Mouse (Mus musculus): ENCODE data around the gene Rgs7bp.

Rgs7bp gene

DNA sequence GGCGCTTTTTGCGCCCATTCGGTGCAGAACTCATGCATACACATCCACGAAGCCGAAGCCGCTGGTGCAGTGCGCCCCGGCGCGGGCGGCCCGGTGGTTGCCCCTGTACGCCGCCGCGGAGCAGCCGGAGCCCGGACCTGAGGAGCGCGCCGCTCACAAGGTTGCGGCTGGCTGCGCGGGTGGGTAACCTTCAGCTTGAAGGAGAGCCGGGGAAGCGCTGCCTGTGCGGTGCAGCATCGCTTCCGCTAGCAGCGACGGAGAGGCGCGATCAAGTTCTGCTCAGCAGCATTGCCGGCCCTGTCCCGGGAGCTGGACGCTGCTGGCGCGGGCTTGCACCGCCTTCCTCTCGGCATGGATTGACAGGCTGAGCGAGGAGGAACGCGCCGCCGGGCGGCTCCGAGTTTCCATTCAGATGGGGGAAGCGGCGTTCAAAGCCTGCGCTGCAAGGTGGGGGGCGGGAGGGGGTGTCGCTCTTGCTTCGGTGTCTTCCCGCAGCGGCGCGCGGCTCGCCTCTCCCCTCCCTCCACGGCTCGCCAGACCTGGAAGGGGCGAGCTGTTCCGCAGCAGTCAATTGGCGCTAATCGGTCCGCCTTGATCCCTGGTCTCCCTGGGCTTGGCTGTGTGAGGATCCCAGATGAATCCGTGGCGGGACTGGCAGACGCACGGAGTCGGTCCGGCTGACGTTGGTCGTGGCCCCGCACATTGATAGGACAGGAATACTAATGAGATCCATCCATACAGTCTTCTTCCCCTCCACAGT lies at the start of gene Rgs7bp:
Gene Rgs7bp, minus strand, starts transcription at position 750 of the 760 bp plus-strand sequence.
- DNase-seq, result peak; percentile 84 to 87

DNA sequence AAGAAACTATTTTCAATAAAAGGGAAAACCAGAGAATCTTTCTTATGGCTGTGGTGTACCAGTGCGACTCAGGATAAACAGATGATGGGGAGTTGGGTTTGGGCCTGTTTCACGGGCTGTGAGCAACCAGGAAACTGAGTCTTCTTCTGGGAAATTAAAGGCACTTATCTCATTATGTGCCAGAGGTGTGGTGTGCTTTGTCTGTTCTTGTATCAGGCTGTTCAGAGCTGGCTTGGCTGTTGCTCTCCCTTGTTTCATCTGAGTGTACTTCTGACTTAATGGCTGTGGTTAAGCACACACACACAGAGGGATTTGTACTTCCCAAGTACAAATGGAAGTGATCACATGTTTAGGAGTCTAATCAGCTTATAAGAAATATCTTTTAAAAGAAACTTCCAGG lies 49.7 kb upstream of the Rgs7bp start:
- DNase-seq, result no peak

DNA sequence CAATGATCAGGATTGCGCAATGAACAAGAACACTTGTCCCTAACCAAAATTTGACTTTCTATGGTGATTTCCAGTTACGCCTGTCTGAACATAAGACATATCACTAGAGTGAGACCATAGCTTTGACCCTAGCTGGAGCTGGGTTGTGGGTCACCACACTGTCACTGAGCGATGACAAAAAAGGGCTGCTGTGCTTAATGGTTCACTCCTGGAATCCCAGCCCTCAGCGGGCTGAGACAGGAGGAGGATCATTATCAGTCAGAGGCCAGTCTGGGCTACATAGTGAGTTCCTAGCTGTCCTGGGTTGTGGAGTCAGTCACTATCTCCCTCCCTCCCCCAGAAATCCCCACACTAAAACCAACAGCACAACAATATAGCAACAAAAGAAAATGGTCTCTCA lies 46.0 kb upstream of the Rgs7bp start:
- DNase-seq, result no peak

DNA sequence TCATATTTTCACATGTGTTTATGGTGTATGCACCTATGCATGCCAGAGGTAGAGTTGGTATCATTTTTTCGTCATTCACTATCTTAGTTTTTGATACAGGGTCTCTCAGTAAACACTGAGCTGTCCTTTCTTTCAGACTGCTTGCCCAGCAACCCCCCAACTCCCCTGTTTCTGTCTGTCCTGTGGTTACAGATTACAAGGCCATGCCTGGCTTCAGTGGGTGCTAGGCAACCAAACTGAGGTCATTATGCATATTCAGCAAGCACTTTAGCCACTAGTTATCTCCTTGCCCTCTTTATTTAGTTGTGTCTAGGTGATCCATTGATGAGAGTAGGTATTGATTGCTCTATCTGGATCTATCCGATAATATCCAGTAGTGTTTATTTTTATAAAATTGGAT lies 41.6 kb upstream of the Rgs7bp start:
- DNase-seq, result no peak

DNA sequence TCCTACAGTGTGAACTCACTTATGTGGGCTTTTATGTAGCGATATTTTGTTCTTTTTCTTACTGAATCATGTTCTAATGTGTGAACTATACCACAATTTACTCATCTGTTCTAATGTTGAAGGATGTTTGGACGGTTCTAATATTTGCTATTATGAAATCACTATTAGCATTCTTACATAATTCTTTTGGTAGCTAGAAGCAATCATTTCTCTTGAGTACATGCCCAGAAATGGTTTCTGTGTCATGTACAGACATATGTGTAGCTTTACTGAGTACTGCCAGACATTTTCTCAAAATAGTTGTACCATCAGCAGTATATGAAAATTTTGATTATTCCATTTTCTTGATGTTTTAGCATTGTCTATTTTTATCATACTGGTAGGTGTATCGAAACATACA lies 34.5 kb upstream of the Rgs7bp start:
- DNase-seq, result no peak

DNA sequence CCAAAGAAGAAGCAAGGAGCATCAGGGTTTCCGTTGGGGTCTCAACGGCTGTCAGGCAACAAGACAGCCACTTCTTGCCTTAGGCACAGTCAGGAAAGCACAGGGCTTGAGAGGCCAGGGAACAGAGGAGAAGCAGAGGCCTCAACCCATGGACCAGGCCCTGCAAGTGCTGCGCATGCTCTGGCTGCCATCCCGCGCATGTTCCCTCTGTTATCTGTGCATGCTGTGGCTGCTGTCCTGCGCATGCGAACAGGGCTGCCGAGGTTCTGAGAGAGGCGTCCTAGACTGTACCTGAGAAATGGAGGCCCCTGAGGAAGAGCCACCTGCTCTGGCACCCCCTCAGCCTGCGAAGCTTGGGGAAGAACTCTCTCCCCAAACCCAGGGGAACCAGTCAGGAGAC lies 27.1 kb upstream of the Rgs7bp start, which contains the start of gene 4933425L06Rik:
Gene 4933425L06Rik, plus strand, starts transcription at position 261 of the 400 bp plus-strand sequence.
- no peak for DNase-seq

DNA sequence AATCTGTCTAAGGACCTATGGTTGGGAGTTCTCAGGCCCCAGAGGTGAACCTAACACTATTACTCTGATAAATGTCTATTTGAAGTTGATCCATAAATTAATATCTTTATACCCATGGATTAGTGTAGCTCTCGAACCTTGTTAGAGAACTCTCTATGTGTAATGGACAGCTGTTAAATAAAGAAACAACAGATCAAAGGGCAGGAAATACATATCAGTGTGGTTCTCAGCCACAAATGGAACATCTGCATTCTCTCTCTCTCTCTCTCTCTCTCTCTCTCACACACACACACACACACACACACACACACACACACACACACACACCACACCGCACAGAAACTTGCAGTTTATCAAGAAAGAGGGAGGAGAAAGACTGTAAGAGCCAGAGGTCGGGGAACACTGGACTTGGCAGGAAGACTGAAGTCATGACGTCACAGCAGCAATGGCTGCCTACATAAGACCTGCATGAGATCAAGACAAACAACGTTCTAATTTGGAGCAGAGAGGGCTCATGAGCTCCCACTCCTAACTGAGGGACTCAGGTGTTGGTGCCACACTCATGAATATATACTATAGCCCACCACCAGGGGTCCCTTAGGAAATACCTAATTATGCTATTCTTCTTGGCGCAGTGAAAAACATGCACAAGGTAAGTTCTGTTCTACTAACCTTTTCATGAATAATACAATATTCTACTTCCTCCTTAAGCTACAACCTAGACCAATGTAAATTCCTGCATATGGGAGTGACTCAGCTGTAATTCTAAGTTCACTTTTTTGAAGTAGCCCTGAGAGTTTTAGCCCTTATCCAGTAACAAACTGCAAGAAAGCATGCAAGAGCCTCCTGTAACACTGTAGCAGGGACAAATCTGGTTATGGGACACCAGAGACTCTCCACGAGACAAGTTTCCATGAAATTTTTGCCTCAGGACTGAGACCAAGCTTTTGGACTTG lies 12.4 kb upstream of the Rgs7bp start:
- DNase-seq, result no peak

DNA sequence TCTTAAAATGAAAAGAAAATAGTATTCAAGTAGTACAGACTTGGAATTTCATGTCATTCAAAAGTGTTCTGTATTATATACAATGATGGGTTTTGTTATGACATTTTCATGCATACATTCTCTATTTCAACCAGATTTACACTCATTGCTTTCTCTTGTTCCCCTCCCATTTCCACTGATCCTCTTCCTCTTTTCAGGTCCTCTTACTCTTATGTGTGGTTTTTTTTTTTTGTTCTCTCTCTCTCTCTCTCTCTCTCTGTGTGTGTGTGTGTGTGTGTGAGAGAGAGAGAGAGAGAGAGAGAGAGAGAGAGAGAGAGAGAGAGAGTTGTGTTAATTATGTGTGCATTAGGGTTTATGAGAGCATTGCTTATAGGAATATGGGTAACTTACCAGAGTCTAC lies 11.4 kb upstream of the Rgs7bp start:
- no peak for DNase-seq

DNA sequence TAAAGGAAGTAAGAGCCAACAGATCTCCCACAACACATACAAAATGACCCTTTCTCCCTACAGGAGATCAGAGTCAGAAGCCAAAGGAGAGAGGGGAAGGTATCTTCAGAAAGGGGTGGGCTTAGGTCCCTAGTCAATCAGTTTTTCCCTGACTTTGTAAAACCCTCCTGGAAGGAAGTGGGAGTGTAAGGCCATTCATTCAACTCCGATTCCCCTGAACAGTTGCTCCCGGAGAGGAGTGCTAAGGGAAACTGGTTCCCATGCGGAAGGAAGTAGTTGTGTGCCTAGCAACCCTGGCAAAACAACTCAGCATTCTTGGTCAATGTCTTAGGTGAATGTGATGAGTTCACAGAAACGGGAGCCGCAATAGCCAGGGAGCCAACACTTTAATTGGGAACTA lies 644 bp upstream of the Rgs7bp start:
- DNase-seq, result no peak

DNA sequence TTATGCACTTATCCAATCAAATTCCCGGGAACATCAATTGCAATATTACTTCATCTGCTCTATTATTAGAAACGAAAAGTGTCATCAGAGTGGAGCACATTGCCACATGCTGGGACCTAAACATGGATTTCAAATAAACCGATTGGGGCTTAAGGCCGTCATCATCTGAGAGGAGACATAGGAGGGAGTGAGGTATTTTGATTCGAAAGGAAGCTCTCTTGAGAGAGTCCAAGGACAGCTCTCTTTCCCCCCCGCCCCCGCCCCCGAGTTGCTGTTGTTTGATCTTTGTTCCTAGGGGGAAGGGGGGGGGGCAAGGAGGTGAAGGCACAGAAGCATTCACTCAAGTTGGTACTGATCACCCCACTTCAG lies 195 bp upstream of the Rgs7bp start:
- no peak for DNase-seq

DNA sequence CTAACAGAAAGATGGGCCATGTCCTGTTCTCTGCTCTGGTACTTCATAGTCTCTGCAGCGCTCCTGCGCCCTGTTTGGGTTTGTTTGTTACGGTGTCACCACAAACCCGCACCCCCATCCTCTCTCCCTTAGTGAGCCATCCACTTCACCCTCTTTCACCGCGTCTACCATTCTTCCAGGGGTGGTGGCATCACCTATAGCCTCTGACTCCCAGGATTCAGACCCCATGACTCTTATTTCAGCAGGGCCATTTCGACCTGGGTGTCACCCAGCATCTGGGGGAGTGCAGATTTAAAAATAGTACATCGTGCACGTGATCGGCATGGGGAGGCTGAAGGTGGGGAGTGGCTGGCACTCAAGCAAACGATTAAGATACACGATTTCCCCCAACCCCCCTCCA lies 1.1 kb downstream of the Rgs7bp start:
- peak; percentile 59 to 60 for DNase-seq

DNA sequence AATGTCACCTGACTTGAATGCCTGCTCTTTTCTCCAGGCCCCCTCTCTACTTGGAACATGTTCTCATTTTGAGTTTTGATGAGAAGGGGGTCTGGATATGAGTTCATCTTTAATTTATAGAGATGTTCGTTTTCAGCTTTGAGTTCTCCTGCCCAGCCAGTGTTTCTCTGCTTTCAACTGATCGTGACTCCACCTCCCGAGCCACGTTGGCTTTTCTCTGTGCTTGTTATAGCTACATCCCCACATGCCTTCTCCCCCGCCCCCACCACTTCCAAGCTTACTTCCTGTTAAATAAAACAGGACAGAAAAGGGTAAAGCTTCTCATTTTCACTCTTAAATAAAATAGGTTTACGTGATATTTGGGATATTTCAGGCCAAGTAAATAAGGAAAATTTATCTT lies 3.3 kb downstream of the Rgs7bp start:
- DNase-seq, result peak; percentile 34 to 39

DNA sequence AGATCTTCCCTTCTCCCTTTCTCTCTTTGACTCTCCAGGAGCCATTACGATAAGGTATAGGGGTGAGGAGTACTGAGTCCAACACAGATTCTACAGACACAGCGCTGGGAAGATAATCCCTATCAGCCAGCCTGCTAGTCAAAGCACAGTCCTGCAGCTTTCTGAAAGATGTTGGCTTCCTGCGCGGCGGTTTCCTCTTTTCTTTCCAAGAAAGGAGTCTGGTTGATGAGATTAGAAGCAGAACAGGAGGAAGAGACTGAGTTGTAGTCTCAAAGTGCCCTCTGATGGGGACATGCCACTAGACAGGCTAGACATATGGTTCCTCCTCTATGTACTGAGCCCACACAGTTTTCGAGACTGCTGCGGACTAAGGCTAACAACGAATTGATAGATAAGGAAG lies 6.1 kb downstream of the Rgs7bp start:
- DNase-seq, result peak; percentile 66 to 68

DNA sequence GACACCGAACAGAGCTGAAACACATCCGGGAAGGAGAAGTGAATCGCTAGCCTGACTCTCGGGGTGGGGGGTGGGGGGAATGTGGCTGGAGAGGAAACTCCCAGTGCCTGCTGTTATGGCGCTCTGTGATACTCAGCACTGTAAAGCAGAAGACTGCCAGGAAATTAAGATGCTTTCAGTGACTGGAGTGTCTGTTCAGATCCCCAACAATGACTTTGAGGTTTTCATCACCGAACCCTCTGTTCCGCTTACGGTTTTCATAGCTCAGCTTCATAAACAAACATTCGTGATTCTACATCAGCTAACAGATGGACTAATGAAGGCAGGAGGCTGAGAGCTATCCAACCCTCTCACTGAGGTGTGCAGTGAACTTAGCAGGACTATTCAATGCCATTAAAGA lies 7.4 kb downstream of the Rgs7bp start:
- peak; percentile 23 to 29 for DNase-seq

DNA sequence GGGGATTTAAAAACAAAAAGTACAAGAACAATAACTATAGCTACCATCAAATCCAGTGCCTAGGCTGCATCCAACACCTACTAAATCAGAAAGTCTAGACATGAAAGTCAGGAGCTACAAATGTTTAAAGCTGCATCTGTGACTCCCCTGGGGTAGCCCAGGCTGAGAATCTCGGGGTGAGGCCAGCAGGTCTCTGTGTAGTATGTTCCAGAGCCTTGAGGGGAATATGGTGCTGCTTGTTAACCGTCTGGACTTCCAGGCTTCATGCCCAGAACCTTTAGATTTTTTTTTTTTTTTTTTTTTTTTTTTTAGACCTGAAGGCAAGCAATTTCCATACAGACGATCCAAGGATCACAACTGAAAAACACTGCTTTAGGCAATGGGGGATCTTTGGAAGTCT lies 10.8 kb downstream of the Rgs7bp start:
- peak; percentile 36 to 53 for DNase-seq

DNA sequence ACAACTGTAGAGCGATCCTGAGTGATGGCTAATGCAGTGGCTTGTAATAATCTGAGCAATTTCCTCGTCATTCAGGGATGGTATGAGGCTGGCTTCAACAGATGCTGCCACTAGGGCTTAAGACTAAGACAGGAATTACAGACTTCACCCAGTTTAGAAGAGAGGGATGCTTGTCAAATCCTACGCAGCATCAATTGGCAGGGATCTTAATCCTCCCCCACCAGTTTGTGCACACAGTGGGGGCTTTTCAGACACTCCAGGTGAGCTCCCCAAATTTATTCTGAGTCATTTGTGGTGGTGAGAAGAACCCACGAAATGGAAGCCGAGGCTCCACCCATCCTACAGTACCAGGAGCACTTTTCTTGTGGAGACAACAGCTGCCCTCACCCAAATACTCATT lies 16.4 kb downstream of the Rgs7bp start:
- DNase-seq, result no peak

DNA sequence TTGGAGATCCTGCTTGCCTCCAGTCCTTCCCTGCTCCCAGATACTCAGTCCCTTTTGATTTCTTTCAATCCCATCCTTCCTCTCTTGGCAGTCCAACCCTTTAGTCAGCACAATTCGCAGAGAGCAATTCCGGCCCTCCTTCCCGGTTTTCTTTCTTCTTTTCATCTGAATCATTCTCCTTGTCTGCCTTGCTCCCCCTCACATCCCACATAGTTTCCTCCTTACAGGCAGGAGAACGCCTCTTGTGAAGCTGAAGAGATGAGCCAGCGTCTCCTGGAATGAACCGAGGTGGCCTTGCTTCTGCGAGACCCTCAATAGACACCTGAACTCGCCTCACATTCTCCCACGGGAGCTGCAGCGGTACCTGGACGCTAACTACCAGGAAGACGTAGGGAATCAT lies 16.9 kb downstream of the Rgs7bp start:
- DNase-seq, result no peak

DNA sequence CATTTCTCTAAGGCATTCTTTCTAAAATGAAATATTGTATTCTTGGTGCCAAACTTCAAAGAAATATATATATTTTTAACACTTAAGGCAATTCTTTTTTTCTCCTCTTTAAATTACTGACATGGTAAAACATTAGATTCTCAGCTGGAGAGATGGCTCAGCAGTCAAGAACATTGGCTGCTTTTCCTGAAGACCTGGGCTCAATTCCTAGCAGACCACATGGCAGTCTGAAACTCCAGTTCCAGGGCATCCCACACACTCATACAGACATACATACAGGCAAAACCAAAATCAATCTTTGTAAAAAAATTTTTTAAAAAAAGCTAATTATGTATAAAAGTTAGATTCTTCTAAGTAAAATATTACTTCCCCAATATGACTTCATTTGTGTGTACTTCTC lies 22.8 kb downstream of the Rgs7bp start:
- DNase-seq, result peak in 1 of 2 experiments; percentile 18

DNA sequence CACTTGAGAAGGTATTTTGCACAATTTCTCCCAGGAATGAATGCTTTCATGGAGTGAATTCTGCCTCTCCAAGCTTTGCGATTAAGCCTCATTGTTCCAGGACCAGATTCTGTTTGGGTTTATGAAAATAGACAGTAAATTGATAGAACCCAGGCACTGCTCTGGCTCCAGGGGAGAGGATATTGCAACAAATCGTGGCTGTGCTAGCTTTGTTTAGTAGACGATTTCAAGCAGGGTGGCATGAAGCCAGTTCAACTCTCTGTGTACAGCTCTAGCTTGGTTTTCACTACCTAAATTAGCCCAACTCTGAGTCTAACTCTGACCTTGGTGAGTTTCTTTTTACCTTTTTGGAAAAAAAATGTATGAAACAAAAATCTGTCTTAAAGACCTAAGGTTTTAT lies 26.5 kb downstream of the Rgs7bp start:
- DNase-seq, result peak in 1 of 2 experiments; percentile 22

DNA sequence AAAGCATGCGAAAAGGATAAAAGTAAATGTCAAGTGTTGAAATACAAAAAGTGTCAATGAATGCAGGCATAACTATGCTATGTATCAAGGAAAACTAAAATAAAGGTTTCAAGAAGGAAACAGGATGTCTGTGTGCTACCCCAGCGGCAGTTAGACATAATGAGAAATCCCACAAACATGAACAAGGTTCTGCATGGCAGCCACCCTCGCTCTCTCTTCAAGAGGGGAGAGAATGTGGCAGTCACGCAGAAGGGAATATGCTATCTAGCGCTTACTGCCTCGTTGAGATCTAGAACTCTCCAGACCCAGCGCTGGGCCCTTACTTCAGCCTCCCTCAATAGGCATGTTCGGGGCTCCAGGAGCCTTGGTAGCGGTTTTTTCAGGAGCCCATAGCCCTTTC lies 38.2 kb downstream of the Rgs7bp start:
- DNase-seq, result no peak

DNA sequence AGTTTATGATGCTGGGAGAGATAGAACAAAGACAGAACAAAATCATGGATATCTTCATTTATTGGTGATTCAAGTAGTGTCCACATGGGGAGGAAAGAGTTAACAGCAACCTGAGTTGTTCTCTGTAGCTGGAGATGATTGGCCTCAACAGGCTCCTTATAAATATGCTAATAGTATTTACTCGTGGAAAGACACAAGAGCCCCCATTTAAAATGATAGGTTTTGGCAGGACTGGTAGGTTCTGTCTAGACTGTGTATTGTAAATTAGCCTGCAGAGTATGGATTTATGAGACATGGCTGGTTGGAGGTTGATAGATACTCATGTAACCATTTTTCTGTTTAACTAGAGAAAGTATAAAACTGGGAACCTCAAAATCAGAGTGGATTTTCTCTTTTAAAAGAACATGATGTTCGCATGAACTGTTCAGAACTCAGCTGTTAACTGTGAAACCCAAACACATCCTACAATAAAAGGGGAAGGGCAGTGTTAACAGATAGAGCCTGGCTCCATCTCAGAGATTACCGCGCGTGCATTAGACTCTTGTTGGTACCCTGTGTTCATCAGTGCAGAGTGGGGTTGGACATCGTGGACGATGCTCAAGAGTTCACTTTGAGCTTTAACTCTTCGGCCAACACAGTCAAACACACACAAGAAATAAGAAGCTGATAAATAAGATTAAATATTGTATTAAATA lies 38.9 kb downstream of the Rgs7bp start:
- no peak for DNase-seq

DNA sequence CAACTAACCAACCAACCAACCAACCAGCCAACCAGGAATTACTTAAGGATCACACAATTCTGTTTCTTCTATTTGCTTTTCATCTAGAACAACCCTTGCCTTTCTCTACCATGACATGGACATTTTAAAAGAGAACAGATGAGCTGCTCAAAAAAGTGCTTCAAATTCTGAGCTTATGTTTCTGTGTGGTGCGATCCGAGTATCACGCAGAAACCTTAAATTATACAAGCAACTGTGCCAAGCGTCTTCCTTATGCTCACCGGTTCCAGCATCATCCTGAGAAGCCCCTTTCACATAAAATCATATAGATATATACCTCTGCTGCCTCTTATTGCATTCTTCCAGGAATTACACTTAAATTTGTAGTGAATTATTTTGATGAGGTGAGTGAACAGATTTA lies 43.4 kb downstream of the Rgs7bp start:
- DNase-seq, result no peak

DNA sequence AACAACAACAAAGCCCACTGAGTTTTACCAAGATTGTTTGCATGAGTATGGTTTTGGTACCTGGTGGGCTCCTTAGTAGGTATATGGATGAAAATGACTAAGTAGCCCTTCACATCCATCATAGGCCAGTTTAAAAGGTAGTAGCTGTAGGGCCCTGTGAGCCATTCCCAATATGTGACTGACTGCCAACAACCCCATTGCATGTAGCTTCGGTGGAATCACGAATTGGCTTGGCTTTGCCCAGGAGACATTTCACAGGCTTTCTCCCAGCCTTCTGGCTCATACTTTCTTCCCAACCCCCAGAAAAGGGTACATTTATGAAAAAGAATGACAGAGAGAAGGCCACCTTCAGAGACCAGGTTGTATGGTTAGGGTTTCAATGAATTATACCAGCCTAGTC lies 45.8 kb downstream of the Rgs7bp start:
- DNase-seq, result no peak

DNA sequence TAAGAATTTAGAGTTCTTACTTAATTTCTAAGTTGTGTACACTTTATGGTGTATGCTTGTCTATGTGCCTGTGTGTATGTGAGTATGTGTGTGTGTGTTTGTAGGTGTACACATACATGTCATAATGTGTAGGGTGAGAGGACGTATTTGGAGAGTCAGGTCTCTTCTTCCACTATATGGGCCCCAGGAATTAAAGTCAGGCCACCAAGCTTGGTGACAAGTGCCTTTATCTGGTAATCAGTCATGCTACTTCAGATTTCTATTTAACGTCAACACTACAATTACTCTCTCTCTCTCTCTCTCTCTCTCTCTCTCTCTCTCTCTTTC lies 51.9 kb downstream of the Rgs7bp start:
- no peak for DNase-seq
